Mouse (Mus musculus) kidney, adult 18-20 months (tissue): ENCODE data around the gene Baz2a.
A peak's percentile ranks its signal among the peaks of the same experiment; 100 is the strongest.
"Not testable (repeated sequence)": the region's sequence is repeated elsewhere in the genome, so short reads cannot be mapped to it uniquely, and the experiment has no call there.

Experiments
- DNase-seq: peaks from one replicate; pipeline ENCODE4 v3.0.0; 2021

Gene Baz2a

DNA sequence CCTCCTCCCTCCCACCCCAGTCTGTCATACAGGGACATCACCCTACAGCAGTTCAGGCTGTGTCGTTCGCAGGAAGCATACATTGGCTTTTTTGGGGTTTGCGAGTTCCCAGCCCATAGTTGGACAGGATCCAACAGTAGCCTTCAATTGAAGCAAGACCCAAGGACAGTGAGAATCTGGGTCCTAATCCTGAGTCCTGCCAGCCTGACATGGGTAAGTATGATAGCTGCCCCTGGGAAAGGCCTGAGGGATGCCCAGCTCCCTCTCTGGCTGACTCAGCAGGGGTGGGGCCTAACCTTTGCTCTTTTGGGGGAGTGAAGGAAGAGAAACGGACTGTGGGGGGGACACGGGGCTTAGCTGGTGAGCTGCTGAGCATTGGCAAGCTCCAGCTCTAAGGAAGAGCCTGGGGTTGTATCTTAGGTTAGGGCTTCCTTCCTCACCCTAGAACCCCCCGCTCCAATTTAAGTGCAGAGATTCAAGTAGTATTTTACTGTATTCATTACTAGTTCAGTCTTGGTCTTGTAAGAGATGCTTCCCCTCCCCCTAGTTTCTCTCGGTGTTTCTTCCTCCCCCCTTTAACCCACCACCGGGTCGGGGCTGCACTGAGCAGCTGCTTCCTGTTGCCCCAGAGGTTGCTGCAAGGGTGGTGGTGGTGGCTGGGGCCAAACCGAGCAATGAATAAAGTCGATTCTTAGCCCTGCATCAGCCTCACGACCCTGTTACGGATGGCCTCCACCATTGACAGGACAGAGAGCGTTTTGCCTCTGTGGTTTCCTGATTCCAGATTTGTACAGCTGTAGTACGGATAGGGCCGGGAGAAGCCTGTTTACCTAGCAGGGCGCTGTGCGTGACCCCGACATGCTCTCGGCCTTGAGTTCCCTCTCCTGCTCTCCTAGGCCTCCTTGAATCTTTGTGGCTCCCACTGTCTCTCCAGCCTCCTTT lies at the start of gene Baz2a:
Baz2a (plus strand) TSS at position 14 of the 942 bp plus-strand sequence.
- peak; percentile 80 for DNase-seq

- no peak for DNase-seq
Measured at GRCm38 (mm10) chr10:128041636-128042035, 49.7 kb upstream of the Baz2a start.

DNA sequence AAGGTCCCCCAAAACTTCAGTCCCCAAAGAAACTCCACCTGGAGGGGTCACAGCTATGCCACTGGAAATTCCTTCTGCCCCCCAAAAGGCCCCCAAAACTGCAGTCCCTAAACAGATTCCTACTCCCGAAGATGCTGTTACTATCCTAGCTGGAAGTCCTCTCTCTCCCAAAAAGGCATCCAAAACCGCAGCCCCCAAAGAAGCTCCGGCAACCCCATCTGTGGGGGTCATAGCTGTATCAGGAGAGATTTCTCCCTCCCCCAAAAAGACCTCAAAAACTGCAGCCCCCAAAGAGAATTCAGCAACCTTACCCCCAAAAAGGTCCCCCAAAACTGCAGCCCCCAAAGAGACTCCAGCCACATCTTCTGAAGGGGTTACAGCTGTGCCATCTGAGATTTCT lies 48.9 kb upstream of the Baz2a start:
- no peak for DNase-seq

- DNase-seq = no peak
Measured at GRCm38 (mm10) chr10:128043041-128043835, 48.1 kb upstream of the Baz2a start.

DNA sequence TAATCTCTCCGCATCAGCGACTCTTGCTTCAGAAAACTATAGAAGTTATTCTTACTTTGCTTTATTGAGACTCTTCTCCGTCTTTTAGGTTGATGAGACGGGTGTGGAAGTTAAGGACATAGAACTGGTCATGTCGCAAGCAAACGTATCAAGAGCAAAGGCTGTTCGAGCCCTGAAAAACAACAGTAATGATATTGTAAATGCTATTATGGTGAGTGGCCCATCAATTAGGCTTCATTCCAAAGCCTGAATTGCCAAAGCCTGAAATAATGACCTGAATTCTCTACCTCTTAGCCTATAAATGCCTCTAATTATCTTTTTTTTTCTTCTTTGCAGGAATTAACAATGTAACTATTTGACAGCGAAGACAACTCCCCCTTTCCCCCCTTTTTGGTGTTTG lies 43.2 kb upstream of the Baz2a start:
- no peak for DNase-seq

GRCm38 (mm10) chr10:128049741-128050140 lies 41.6 kb upstream of the Baz2a start:
- no peak for DNase-seq

- DNase-seq = no peak
Measured at GRCm38 (mm10) chr10:128050355-128050754, 41.0 kb upstream of the Baz2a start.

DNA sequence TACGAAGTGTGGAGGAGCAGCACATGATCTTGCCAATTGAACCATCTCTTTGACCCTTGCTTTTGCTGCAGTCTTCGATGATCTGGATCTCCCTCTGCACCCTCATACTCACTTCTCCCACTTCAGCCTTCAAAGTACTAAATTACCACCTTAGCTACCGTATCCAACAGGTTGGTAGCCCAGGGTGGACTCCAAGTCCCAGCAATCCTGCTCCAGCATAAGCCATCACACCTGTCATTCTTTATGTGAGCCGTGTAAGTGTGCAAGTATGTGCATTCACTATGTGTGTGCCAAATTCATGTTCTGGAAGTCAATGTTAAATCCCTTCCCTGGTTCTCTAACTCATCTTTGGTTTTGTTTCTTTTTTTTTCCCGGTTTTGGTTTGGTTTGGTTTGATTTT lies 39.8 kb upstream of the Baz2a start:
- no peak for DNase-seq

GRCm38 (mm10) chr10:128052136-128052535 lies 39.2 kb upstream of the Baz2a start:
- DNase-seq = not testable (repeated sequence)

- no peak for DNase-seq
Measured at GRCm38 (mm10) chr10:128053001-128053400, 38.4 kb upstream of the Baz2a start.

DNA sequence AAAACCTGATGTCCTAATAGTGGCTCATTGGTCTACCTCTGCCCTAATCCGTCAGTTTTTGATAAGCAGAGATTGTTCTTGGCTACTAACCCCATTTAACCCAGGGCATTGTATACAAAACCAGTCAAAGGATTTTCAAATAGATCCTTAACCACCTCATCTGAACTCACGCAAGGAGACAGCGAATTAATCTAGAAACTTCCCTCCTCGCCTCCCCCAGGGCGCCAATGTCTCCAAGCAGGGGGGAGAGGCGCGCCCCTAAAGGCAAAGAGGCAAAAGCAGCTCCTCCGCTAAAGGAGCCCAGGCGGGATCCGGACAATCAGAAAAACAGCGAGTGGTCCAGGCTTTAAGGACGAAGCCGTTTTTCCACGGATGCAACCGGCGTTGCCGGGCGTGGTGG lies 33.2 kb upstream of the Baz2a start:
- DNase-seq = no peak

GRCm38 (mm10) chr10:128058601-128059151 lies 32.7 kb upstream of the Baz2a start, which contains the start of gene Ptges3:
TSS of gene Ptges3 (plus strand) at chr10:128058954.
- DNase-seq = peak; percentile 97

GRCm38 (mm10) chr10:128059207-128059981 lies 32.0 kb upstream of the Baz2a start:
- DNase-seq = peak; percentile 63

DNA sequence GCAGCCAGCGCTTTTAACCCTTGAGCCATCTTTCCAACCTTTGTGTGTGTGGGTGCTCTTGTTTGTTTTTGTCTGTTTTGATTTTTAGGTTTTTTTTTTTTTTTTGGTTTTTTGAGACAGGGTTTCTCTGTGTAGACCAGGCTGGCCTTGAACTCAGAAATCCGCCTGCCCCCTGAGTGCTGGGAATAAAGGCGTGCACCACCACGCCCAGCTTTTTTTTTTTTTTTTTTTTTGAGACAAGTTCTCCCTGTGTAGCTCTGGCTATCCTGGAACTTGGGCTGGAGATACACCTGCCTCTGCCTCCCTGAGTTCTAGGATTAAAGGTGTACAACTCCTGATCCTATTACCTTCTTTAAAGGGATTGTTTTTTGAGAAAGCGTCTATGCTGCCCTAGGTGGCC lies 30.3 kb upstream of the Baz2a start:
- no peak for DNase-seq

DNA sequence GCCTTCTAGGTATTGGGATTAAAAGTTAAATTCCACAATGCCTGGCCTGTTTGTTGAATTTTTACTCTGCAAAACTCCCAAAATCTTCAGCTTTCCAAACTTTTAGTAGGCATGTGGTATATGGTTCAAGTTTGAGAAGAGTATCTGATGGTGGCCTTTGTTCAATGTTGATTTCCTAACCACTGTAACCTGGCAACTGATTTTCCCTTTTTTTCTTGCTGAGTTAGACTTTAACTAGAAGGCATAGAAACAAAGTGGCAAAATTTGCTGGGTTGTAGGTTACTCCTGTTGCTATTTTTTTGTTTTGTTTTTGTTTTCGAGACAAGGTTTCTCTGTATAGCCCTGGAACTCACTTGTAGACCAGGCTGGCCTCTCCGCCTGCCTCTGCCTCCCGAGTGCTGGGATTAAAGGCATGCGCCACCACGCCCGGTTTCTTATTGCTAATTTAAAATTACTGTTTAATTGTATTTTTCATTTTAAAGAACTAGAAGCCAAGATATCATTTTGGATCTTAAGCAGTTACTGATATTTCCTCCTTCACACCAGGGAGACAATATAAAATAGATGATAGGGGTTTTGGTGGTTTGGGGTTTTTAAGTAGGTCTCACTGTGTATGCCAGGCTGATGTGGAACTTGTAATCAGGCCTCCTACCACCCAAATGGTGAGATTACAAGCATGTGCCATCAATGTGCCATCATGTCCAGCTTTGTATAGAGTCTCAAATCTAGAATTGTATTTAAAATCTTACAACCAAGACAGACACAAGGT lies 29.0 kb upstream of the Baz2a start:
- no peak for DNase-seq

DNA sequence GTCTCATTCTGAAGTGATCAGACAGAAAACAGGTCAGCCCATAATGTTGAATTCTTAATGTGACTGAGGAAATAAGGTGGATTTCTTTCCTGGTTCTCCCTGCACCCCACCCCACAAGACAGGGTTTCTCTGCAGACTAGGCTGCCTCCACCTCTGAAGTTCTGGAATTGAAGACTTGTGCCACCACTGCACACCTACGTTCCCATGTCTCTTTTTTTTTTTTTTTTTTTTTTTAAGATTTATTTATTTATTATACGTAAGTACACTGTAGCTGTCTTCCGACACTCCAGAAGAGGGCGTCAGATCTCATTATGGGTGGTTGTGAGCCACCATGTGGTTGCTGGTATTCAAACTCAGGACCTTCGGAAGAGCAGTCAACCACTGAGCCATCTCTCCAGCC lies 25.3 kb upstream of the Baz2a start:
- DNase-seq = no peak

- DNase-seq = no peak
Measured at GRCm38 (mm10) chr10:128069201-128069600, 22.2 kb upstream of the Baz2a start.

- DNase-seq = not testable (repeated sequence)
Measured at GRCm38 (mm10) chr10:128070432-128070831, 20.9 kb upstream of the Baz2a start.

- not testable (repeated sequence) for DNase-seq
Measured at GRCm38 (mm10) chr10:128078269-128078668, 13.1 kb upstream of the Baz2a start.

GRCm38 (mm10) chr10:128080496-128080895 lies 10.9 kb upstream of the Baz2a start:
- DNase-seq = peak; percentile 38

GRCm38 (mm10) chr10:128081807-128082476 lies 9.4 kb upstream of the Baz2a start:
- DNase-seq = no peak
